Mouse (Mus musculus): ENCODE data around the gene Ugt1a6b.

Ugt1a6b gene

DNA sequence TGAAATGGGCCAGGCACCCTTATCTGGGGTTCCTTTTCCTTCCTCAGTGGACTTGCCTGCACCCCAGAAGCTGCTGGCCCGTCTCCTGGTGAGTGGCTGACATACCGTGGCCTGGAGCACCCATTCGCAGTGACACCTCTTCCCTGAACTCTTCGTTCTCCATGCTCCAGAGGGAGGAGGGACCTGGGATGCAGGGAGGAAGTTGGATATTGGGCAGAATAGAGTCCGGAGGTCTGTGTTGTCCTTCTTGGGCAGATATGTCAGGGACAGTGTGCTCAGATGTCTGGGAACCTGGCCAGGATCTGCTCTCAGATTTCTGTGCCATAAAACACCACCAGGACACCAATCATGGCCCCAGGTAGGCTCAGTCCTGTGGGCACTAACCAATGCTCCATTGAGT lies 137.0 kb downstream of the Ugt1a6b start:
- no peak for DNase-seq (ENCODE audit: low spot score)

DNA sequence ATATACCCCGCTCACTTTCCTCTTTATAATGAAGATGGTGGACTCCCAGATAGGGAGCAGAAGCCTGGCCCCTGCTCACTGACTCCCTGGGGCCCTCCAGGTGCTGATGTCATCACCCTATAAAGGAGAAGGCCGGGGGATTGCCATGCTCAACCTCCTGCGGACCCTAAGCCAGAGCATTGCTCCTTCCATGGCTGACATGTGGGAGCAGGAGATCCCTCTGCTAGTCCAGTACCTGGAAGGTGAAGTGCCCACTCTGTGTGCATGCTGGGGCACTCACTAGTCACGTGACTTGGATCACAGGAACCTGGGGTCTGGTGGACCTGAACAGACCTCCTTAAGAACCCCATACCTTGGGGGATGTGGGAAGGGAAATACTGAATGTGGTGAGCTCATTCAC lies 137.5 kb downstream of the Ugt1a6b start:
- no peak for DNase-seq (ENCODE audit: low spot score)

- DNase-seq (ENCODE audit: low spot score) = no peak
These were observed 140.8 kb downstream of the Ugt1a6b start for GRCm38 (mm10) chr1:88243861-88244260.

DNA sequence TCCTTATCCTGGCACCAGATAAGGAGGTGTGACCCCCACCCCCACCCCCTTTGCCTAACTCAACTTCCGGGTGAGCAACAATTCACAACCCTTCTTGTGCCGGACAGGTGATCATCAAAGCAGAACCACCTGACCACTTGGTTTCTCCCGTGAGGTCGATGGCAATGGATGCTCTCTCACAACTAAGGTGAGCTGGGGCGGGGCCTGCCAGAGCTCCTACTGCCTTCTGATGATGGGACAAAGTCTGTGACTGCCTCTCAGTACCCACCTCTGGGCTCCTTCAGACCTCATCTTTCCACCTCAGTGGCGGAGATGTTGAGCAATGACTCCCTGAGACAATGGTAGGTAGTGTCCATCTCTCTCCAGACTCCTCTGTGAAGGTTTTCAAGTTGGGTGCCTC lies 142.8 kb downstream of the Ugt1a6b start:
- no peak for DNase-seq (ENCODE audit: low spot score)

- no peak for DNase-seq (ENCODE audit: low spot score)
These were observed 143.3 kb downstream of the Ugt1a6b start for GRCm38 (mm10) chr1:88246386-88246785.

GRCm38 (mm10) chr1:88247660-88248059 lies 144.6 kb downstream of the Ugt1a6b start:
- no peak for DNase-seq (ENCODE audit: low spot score)

DNA sequence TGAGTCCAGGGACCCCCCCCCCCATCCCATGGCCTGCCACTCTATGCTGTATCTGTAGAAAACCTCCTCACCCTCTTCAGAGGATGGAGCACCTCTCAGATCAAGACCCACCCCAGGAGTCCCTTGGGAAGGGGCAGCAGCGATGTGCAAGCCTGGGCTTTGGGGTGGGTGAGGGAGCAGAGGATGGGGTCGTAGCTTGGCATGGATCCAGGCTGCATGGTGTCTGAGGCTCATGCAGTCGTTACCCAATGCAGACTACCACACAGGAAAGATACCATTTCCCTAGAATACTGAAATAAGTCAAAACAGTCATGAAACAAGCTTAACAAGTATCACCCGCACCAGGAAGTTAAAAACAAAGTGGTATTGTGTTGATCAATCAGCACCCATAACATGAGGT lies 145.6 kb downstream of the Ugt1a6b start:
- no peak for DNase-seq (ENCODE audit: low spot score)

DNA sequence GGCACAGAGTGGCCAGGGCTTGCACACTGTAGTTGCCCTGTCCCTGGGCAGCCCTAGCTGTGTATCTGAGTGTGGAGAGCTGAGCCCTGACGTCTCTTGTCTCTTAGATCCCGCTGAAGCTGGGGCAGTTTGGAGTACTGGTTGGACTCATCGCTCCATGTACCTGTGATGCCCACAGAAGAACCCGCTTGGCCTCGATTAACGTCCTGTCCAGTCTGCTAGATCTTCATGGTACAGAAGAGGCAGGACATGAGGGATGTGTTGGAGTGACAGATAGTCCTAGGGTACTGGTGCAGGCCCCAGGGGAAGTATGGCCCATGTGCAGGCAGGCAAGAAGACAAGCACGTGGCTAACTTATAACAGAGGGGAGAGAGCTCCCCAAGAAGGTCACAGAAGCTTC lies 146.5 kb downstream of the Ugt1a6b start:
- no peak for DNase-seq (ENCODE audit: low spot score)

DNA sequence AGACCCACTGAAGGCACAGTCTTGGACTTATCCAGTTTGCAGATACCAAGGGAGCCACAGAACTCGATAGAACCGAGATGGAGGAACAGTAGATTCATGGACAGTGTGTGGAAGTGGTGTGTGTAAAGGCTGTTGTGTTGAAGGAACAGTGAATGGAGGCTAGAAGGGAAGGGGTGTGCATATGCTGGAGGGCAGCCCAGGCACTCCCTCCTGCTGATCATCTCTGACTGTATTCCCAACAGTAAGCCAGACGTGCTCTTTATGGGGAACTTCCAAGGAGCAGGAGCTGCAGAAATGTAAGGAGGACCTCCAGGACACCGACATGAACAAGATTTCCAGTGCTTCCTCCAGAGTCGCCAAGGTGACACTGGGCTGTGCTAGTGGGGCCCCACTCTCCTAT lies 147.0 kb downstream of the Ugt1a6b start:
- no peak for DNase-seq (ENCODE audit: low spot score)

- DNase-seq (ENCODE audit: low spot score) = no peak
These were observed 150.1 kb downstream of the Ugt1a6b start for GRCm38 (mm10) chr1:88253106-88253505.

- no peak for DNase-seq (ENCODE audit: low spot score)
These were observed 150.5 kb downstream of the Ugt1a6b start for GRCm38 (mm10) chr1:88253540-88253939.

DNA sequence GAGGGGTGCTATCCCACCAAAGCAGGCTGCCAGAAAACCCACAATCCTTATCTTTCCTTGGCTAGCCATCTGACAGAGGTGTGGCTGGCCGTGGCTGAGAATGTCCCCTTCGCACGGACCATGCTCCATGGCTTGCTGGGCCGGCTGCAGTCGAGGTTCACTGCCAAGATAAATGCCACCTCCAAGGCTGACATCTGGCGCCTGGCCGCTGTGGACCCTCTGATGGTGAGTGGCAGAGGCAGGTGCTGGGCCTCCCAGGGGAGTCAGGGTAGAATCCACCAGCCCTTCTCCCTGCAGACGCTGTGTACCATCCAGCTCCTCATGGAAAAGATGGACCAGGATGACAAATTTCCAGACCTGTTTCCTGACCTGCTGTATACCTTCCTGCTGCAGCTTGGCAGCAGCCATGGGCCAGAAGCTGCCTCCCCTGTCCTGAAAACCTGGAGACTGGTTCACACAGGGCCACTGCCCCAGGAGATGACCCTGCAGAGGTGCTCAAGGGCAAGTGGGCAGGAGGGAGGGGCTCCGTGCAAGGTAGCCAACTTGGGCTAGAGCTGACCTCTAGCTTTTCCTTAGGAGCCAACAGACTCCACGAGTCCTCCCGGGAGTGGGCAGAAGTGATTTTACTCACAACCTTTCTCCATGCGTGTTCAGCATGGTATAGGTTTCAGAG lies 151.9 kb downstream of the Ugt1a6b start:
- DNase-seq (ENCODE audit: low spot score) = no peak

DNA sequence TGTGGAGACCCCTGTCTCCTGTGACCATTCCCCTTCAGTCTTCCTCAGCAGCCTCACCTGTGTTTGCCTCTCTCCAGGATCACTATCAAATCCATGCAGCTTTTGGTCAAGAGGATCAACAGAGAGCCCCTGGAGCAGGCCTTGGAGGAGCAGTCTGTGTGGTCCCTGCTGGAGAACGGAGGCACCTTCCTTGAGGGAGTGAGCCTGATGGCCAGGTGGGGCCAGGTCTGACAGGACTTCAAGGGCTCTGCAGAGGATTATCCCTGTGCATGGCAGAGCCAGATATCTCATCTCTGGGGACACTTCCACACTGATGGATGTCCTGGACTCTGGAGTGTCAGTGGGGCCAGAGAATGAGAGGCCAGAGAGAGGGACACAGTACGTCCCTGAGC lies 152.4 kb downstream of the Ugt1a6b start:
- no peak for DNase-seq (ENCODE audit: low spot score)

GRCm38 (mm10) chr1:88255989-88256754 lies 153.1 kb downstream of the Ugt1a6b start:
- no peak for DNase-seq (ENCODE audit: low spot score)

DNA sequence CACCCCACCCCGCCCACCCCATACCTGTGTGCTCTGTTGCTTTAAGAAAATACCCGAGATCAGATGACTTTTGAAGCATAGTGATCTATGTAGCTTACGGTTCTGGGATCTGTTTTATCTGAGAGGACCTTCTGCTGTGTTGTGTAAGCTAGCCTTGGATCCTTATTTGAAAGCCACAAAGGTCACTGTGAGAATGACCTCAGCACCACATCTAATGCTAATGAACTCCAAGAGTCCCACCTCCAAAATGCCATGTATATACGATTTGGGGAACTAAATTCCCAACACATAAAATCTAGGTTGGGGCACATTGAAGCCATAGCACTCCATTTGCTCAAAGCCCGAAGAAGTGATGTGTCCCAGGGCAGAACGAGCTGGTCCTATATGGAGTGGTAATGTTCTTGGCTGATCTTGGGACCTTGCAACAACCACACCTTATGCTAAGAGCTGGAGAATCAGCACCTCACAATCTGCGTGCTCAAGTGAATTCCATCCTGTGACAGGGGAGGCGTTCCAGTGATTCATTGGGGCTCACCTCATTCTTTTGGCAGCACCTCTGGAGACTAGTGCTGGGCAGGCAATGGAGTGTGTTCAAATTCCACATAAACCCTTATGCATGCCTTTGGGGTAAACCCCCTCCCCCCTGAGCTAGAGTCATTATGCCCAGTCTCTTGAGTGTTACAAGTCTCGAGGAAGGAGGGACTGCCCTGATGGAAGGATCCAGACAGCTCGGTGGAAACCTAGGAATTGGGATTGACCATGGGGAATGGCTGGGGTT lies 154.0 kb downstream of the Ugt1a6b start:
- DNase-seq (ENCODE audit: low spot score) = no peak

GRCm38 (mm10) chr1:88257681-88258080 lies 154.6 kb downstream of the Ugt1a6b start:
- DNase-seq (ENCODE audit: low spot score) = no peak

DNA sequence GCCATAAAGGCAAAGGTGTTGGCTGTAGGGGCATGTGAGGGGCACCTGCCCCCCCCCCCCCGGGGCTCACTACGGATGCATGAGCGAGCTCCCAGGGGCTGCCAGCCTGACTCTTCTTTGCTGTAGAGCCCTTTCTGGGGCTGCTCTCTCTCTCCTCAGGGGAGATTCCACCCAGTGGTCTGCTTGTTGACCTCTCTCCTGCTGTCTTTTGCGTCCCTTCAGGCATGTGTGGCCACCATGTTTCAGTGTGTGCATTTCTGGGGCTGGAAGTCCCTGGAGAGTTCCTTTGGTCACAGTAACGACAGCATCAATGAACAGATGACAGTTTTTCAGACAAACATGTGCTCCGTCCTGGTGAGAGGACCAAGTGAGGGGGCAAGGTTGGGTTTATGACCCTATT lies 155.3 kb downstream of the Ugt1a6b start:
- no peak for DNase-seq (ENCODE audit: low spot score)

- DNase-seq (ENCODE audit: low spot score) = no peak
These were observed 156.0 kb downstream of the Ugt1a6b start for GRCm38 (mm10) chr1:88258881-88259642.

DNA sequence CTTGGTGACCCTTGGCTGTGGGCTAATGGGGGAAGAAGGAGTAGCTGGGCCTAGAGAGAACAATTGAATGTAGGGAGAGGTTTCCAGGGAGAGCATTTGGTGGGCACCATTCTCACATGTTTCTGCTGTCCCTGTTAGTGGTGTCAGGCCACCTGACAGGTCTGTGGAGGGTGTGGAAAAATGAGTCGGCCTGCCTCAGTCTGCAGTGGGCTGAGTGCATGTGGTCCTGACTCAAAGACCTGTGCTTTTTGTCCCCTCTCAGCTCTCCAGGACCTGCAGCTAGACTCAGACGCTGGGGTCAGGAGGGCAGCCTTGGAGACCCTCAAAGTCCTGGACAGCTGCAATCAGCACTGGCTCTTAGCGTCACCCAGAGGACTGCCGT lies 156.6 kb downstream of the Ugt1a6b start:
- DNase-seq (ENCODE audit: low spot score) = no peak

- no peak for DNase-seq (ENCODE audit: low spot score)
These were observed 157.1 kb downstream of the Ugt1a6b start for GRCm38 (mm10) chr1:88260114-88260513.

DNA sequence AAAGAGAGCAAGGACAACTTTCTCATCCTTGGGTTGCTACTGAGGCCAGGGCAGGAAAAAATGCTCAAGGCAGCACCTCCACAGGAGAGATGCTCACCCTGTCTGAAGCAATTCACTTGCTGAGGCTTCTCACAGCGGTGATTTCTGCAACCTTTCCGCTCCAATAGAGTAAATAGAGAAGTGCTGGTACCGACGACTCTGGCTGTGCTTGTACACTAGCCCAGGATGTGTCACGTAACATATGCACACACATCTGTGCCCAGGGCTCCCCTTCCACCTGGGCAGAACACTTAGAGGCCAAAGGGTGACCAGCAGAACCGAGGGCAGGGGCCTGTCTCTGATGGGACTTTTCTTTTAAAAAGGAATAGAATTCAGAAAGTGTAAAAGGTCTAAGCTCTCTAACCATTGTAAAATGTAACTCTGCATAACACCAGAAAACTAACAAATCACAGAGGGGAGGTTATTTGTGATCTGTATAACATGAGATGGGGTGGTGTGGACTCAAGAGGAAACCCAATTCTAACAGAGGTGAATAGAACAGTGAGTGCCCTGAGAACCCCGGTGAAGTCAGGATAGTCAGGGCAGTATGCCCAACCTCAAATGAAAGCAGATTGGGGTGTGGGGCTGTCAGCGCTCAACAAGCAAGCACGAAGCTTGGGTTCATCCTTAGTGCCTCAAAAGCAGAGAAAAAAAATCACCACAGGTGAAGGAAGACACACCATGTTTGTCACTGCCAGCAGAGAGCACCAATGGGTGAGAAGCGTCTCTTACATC lies 157.7 kb downstream of the Ugt1a6b start:
- DNase-seq (ENCODE audit: low spot score) = no peak

GRCm38 (mm10) chr1:88261706-88262105 lies 158.7 kb downstream of the Ugt1a6b start:
- DNase-seq (ENCODE audit: low spot score) = no peak
